Comparison of ENCODE assay signal across 16 mouse cellular contexts in genomic region chr13:55843700-55844099, GRCm38 (mm10). TPM values are rescaled to one million over a fixed set of nuclear protein-coding genes. Genes with fewer than 3 reads are reported as not detected.
DNase-seq lines count a peak whose midpoint lies in the region; ATAC-seq and TF ChIP-seq lines count a peak whose summit lies in the region.
"Had no signal": no experiment of that assay in that cellular context is flagged by ENCODE, and none has a peak within 500 bp of the region (broad histone marks: within the 10 kb centered on the region; RNA-seq: fewer than 3 reads in every experiment).

No protein-coding gene starts in this region.

- no peak overlapping the region for H3K4me2 ChIP-seq in hindbrain, postnatal 0 days (ENCODE audit: low read depth, low read length)
- H3K4me2 ChIP-seq in hindbrain, embryonic 11.5 days (replicated peaks; ENCODE audit: low read depth, low read length): no peak overlapping the region
- H3K4me2 ChIP-seq in midbrain, postnatal 0 days (ENCODE audit: low read depth, low read length, poor library complexity, severe bottlenecking): no peak overlapping the region
- H3K4me2 ChIP-seq in midbrain, embryonic 14.5 days (ENCODE audit: low read length): no peak overlapping the region
- no peak overlapping the region for H3K4me2 ChIP-seq in forebrain, embryonic 14.5 days (ENCODE audit: low read length)
- H3K4me2 ChIP-seq: lung, embryonic 15.5 days had no signal

- TF ChIP-seq CTCF in hindbrain, postnatal 0 days (IDR thresholded peaks at IDR 0.05; ENCODE audit: low read depth): peak; percentile 56
- TF ChIP-seq CTCF in midbrain, postnatal 0 days (IDR thresholded peaks at IDR 0.05): peak; percentile 61

- no peak for ATAC-seq in hindbrain, postnatal 0 days
- ATAC-seq in hindbrain, embryonic 11.5 days (ENCODE audit: low FRiP score): no peak
- ATAC-seq in midbrain, postnatal 0 days (ENCODE audit: low FRiP score): no peak
- ATAC-seq in midbrain, embryonic 14.5 days (ENCODE audit: low FRiP score, low TSS enrichment): no peak
- ATAC-seq in forebrain, embryonic 14.5 days: no peak
- ATAC-seq: Patski had no signal

- peaks cover 42% of the 10 kb centered on the region for H3K27me3 ChIP-seq in hindbrain, postnatal 0 days (ENCODE audit: insufficient read depth, low read length)
- H3K27me3 ChIP-seq in hindbrain, embryonic 11.5 days (ENCODE audit: control insufficient read depth, insufficient read depth, low read length): peaks cover 48% of the 10 kb centered on the region
- H3K27me3 ChIP-seq in midbrain, postnatal 0 days (ENCODE audit: insufficient read depth, low read length): peaks cover 61% of the 10 kb centered on the region
- H3K27me3 ChIP-seq in midbrain, embryonic 14.5 days (ENCODE audit: control insufficient read depth, insufficient read depth, low read length): peaks cover 30% of the 10 kb centered on the region
- peaks cover 34% of the 10 kb centered on the region for H3K27me3 ChIP-seq in forebrain, embryonic 14.5 days (replicated peaks; ENCODE audit: control insufficient read depth, insufficient read depth, low read length)

- 100% methylated on average over 1 of the region's 1 CpGs for WGBS in hindbrain, postnatal 0 days
- WGBS in hindbrain, embryonic 11.5 days: 96% methylated on average over 1 of the region's 1 CpGs
- 97% methylated on average over 1 of the region's 1 CpGs for WGBS in midbrain, postnatal 0 days
- WGBS in midbrain, embryonic 14.5 days: 95% methylated on average over 1 of the region's 1 CpGs
- WGBS in forebrain, embryonic 14.5 days: 90% methylated on average over 1 of the region's 1 CpGs

- no peak overlapping the region for H3K9ac ChIP-seq in hindbrain, postnatal 0 days (replicated peaks; ENCODE audit: low read length)
- no peak overlapping the region for H3K9ac ChIP-seq in hindbrain, embryonic 11.5 days (ENCODE audit: low read depth, low read length)
- no peak overlapping the region for H3K9ac ChIP-seq in midbrain, postnatal 0 days (replicated peaks; ENCODE audit: low read length, poor library complexity, severe bottlenecking)
- no peak overlapping the region for H3K9ac ChIP-seq in midbrain, embryonic 14.5 days (replicated peaks; ENCODE audit: low read length)
- H3K9ac ChIP-seq in forebrain, embryonic 14.5 days (ENCODE audit: low read length): no peak overlapping the region
- H3K9ac ChIP-seq: lung, embryonic 15.5 days had no signal

- H3K9me3 ChIP-seq in hindbrain, postnatal 0 days (ENCODE audit: low read length): no peaks in the 10 kb centered on the region
- H3K9me3 ChIP-seq in hindbrain, embryonic 11.5 days (ENCODE audit: control insufficient read depth, low read length): 0 out of 2 replicates have a peak, but pooled peaks cover 3% of the 10 kb centered on the region
- H3K9me3 ChIP-seq in midbrain, postnatal 0 days (ENCODE audit: low read length): no peaks in the 10 kb centered on the region
- H3K9me3 ChIP-seq in midbrain, embryonic 14.5 days (ENCODE audit: control insufficient read depth, low read length): no peaks in the 10 kb centered on the region
- H3K9me3 ChIP-seq in forebrain, embryonic 14.5 days (replicated peaks; ENCODE audit: control insufficient read depth, low read length): peaks cover 3% of the 10 kb centered on the region; the same call in 1 of the 2 replicates
- H3K9me3 ChIP-seq: lung, embryonic 15.5 days had no signal

- H3K27ac ChIP-seq in hindbrain, postnatal 0 days: no peak overlapping the region
- no peak overlapping the region for H3K27ac ChIP-seq in hindbrain, embryonic 11.5 days (ENCODE audit: low read depth, low read length)
- H3K27ac ChIP-seq in midbrain, postnatal 0 days (ENCODE audit: low read depth, low read length): no peak overlapping the region
- no peak overlapping the region for H3K27ac ChIP-seq in midbrain, embryonic 14.5 days (replicated peaks; ENCODE audit: low read depth, low read length)
- no peak overlapping the region for H3K27ac ChIP-seq in forebrain, embryonic 14.5 days (ENCODE audit: low read depth, low read length)
- H3K27ac ChIP-seq: lung, embryonic 15.5 days had no signal

- no peaks in the 10 kb centered on the region for H3K36me3 ChIP-seq in hindbrain, postnatal 0 days (ENCODE audit: insufficient read depth, low read length)
- no peaks in the 10 kb centered on the region for H3K36me3 ChIP-seq in hindbrain, embryonic 11.5 days (ENCODE audit: control insufficient read depth, insufficient read depth, low read length)
- H3K36me3 ChIP-seq in midbrain, postnatal 0 days (ENCODE audit: insufficient read depth, low read length): no peaks in the 10 kb centered on the region
- H3K36me3 ChIP-seq in midbrain, embryonic 14.5 days (ENCODE audit: control insufficient read depth, insufficient read depth, low read length): no peaks in the 10 kb centered on the region
- no peaks in the 10 kb centered on the region for H3K36me3 ChIP-seq in forebrain, embryonic 14.5 days (ENCODE audit: control insufficient read depth, insufficient read depth, low read length)
- H3K36me3 ChIP-seq: lung, embryonic 15.5 days had no signal

- no peak overlapping the region for H3K4me3 ChIP-seq in hindbrain, postnatal 0 days (ENCODE audit: low read length)
- no peak overlapping the region for H3K4me3 ChIP-seq in hindbrain, embryonic 11.5 days (ENCODE audit: low read depth, low read length)
- H3K4me3 ChIP-seq in midbrain, postnatal 0 days (ENCODE audit: low read depth, low read length): no peak overlapping the region
- H3K4me3 ChIP-seq in midbrain, embryonic 14.5 days (replicated peaks; ENCODE audit: low read depth, low read length): no peak overlapping the region
- no peak overlapping the region for H3K4me3 ChIP-seq in forebrain, embryonic 14.5 days (ENCODE audit: low read depth, low read length)
- H3K4me3 ChIP-seq: lung, embryonic 15.5 days had no signal

- DNase-seq in hindbrain, postnatal 0 days (ENCODE audit: low spot score): no peak
- no peak for DNase-seq in hindbrain, embryonic 11.5 days (ENCODE audit: low spot score)
- no peak for DNase-seq in midbrain, postnatal 0 days (ENCODE audit: low spot score)
- no peak for DNase-seq in midbrain, embryonic 14.5 days
- DNase-seq in ZHBTc4 (ENCODE audit: low read depth, low spot score): peak; percentile 88
- DNase-seq in testis, postnatal 14 days (ENCODE audit: low spot score): peak; percentile 62
- no peak for DNase-seq in cerebellum, adult 11-12 months
- DNase-seq in forebrain, embryonic 14.5 days (ENCODE audit: low spot score): no peak
- DNase-seq: gastrocnemius, postnatal 14 days; heart, postnatal 36 days; kidney, adult 9 months; layer of hippocampus, postnatal 36 days had no signal

- H3K4me1 ChIP-seq in hindbrain, postnatal 0 days (ENCODE audit: insufficient read depth, low read length): no peaks in the 10 kb centered on the region
- H3K4me1 ChIP-seq in hindbrain, embryonic 11.5 days (replicated peaks; ENCODE audit: control insufficient read depth, insufficient read depth, low read length): no peaks in the 10 kb centered on the region; the same call in 1 of the 2 replicates
- H3K4me1 ChIP-seq in midbrain, postnatal 0 days (ENCODE audit: insufficient read depth, low read length): no peaks in the 10 kb centered on the region
- no peaks in the 10 kb centered on the region for H3K4me1 ChIP-seq in midbrain, embryonic 14.5 days (ENCODE audit: control insufficient read depth, insufficient read depth, low read length)
- no peaks in the 10 kb centered on the region for H3K4me1 ChIP-seq in forebrain, embryonic 14.5 days (ENCODE audit: control insufficient read depth, insufficient read depth, low read length)

RNA-seq across cellular contexts. Expression of gene Pitx1, which starts 7.7 kb away (rescaled TPM):
- total RNA-seq in hindbrain, postnatal 0 days (2014; rRNA removed): 0.63 TPM in 1 of 2 replicates, not detected in the other
- not detected in 2 replicates for polyA plus RNA-seq in hindbrain, postnatal 0 days (2015; fragmentation: Nextera tagmentation; extraction: Ambion mirVana)
- polyA plus RNA-seq in hindbrain, embryonic 11.5 days (2014; fragmentation: Nextera tagmentation; extraction: Ambion mirVana): 0.25 and 0.43 TPM in 2 replicates
- 1.9 and 3.3 TPM in 2 replicates for total RNA-seq in midbrain, postnatal 0 days (2014; rRNA removed)
- polyA plus RNA-seq in midbrain, postnatal 0 days (2015; fragmentation: Nextera tagmentation; extraction: Ambion mirVana): 2.2 and 2.7 TPM in 2 replicates
- polyA plus RNA-seq in midbrain, embryonic 14.5 days (2014; fragmentation: Nextera tagmentation; extraction: Ambion mirVana): 3.2 and 3.3 TPM in 2 replicates
- polyA plus RNA-seq in forebrain, embryonic 14.5 days (2014; fragmentation: Nextera tagmentation; extraction: Ambion mirVana): not detected in 2 replicates
- total RNA-seq: heart, postnatal 36 days; layer of hippocampus, postnatal 36 days; monocyte, adult 5-6 weeks had no signal
- polyA plus RNA-seq: cortical plate, adult 2 months; Patski had no signal

RNA-seq across cellular contexts. Expression of gene Catsper3, which starts 59.3 kb away (rescaled TPM):
- not detected in 2 replicates for total RNA-seq in hindbrain, postnatal 0 days (2014; rRNA removed)
- 0.26 and 0.43 TPM in 2 replicates for polyA plus RNA-seq in hindbrain, postnatal 0 days (2015; fragmentation: Nextera tagmentation; extraction: Ambion mirVana)
- polyA plus RNA-seq in hindbrain, embryonic 11.5 days (2014; fragmentation: Nextera tagmentation; extraction: Ambion mirVana): 0.15 TPM in 1 of 2 replicates, not detected in the other
- total RNA-seq in midbrain, postnatal 0 days (2014; rRNA removed): not detected in 2 replicates
- 0.29 and 0.30 TPM in 2 replicates for polyA plus RNA-seq in midbrain, postnatal 0 days (2015; fragmentation: Nextera tagmentation; extraction: Ambion mirVana)
- not detected in 2 replicates for polyA plus RNA-seq in midbrain, embryonic 14.5 days (2014; fragmentation: Nextera tagmentation; extraction: Ambion mirVana)
- polyA plus RNA-seq in forebrain, embryonic 14.5 days (2014; fragmentation: Nextera tagmentation; extraction: Ambion mirVana): not detected in 2 replicates
- total RNA-seq: heart, postnatal 36 days; monocyte, adult 5-6 weeks had no signal
- polyA plus RNA-seq: lung, embryonic 15.5 days had no signal

Comparison
In these comparisons a context has a peak if more than half of its experiments do, and no peak if none do; other contexts are left out.
1. DNase-seq: peak in ZHBTc4 (single experiment) and testis, postnatal 14 days (single experiment); none in hindbrain, postnatal 0 days (single experiment), hindbrain, embryonic 11.5 days (single experiment), midbrain, postnatal 0 days (single experiment), midbrain, embryonic 14.5 days (single experiment), cerebellum, adult 11-12 months (single experiment) and forebrain, embryonic 14.5 days (single experiment).